ENCODE assay signal across 32 mouse cellular contexts in the genomic region with DNA sequence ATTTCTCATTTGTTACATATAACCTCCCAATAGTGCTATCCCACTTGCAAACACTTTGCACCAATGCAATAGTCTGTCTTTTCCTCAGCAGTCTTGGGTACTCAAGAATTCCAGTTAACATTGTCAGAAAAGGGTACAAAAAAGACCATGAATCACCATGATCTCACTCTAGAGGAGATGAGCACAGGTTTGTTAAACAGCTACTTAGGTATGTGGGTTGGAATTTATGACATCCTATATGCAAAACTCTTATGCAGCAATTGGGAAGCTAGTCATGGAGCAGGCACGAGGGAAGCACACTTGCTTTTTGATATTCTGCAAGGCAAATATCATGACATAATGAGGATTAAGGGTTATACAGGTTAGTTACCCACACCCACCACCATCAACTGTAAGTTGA.
"Had no signal": no experiment of that assay in that cellular context is flagged by ENCODE, and none has a peak within 500 bp of the region (broad histone marks: within the 10 kb centered on the region; RNA-seq: fewer than 3 reads in every experiment).

No protein-coding gene starts in this region.

- DNase-seq: left cerebral cortex, postnatal 4 days; liver; liver, embryonic 13.5 days; liver, postnatal 0 days; lung, adult 18-20 months; lung, adult 2 months; lung, embryonic 14.5 days; lung, postnatal 10 days; lung, postnatal 14 days; lung, postnatal 36 days; lung, postnatal 4 days; midbrain, embryonic 14.5 days had no signal

- H3K36me3 ChIP-seq: limb, embryonic 10.5 days; limb, embryonic 12.5 days; limb, embryonic 13.5 days; limb, embryonic 15.5 days; liver, embryonic 12.5 days; liver, embryonic 13.5 days; liver, embryonic 15.5 days; lung, embryonic 15.5 days; midbrain, embryonic 10.5 days; midbrain, embryonic 12.5 days; midbrain, embryonic 13.5 days; midbrain, embryonic 15.5 days; neural tube, embryonic 12.5 days had no signal

- ATAC-seq: liver, embryonic 12.5 days; liver, postnatal 0 days; lung, postnatal 0 days; midbrain, embryonic 13.5 days; midbrain, embryonic 15.5 days; midbrain, embryonic 16.5 days had no signal

- H3K27me3 ChIP-seq: limb, embryonic 12.5 days; limb, embryonic 13.5 days; limb, embryonic 15.5 days; liver, embryonic 12.5 days; liver, embryonic 13.5 days; liver, embryonic 15.5 days; lung, embryonic 15.5 days; megakaryocyte, embryonic 14.5 days; midbrain, embryonic 12.5 days; midbrain, embryonic 13.5 days; midbrain, embryonic 15.5 days; neural tube, embryonic 12.5 days had no signal

- H3K9me3 ChIP-seq: limb, embryonic 10.5 days; limb, embryonic 12.5 days; limb, embryonic 13.5 days; limb, embryonic 15.5 days; liver, embryonic 12.5 days; liver, embryonic 13.5 days; liver, embryonic 15.5 days; lung, embryonic 15.5 days; midbrain, embryonic 10.5 days; midbrain, embryonic 12.5 days; midbrain, embryonic 13.5 days; midbrain, embryonic 15.5 days; neural tube, embryonic 12.5 days had no signal

- H3K27ac ChIP-seq: limb, embryonic 10.5 days; limb, embryonic 12.5 days; limb, embryonic 13.5 days; limb, embryonic 15.5 days; liver, embryonic 12.5 days; liver, embryonic 13.5 days; liver, embryonic 14.5 days; liver, embryonic 15.5 days; lung, embryonic 15.5 days; macrophage; midbrain, embryonic 10.5 days; midbrain, embryonic 12.5 days; midbrain, embryonic 13.5 days; midbrain, embryonic 15.5 days; neural tube, embryonic 12.5 days had no signal

- H3K4me2 ChIP-seq: limb, embryonic 12.5 days; limb, embryonic 13.5 days; limb, embryonic 15.5 days; liver, embryonic 11.5 days; liver, embryonic 12.5 days; liver, embryonic 13.5 days; liver, embryonic 15.5 days; lung, embryonic 14.5 days; lung, embryonic 15.5 days; midbrain, embryonic 11.5 days; midbrain, embryonic 12.5 days; midbrain, embryonic 13.5 days; midbrain, embryonic 15.5 days; neural tube, embryonic 12.5 days had no signal

- H3K9ac ChIP-seq: limb, embryonic 12.5 days; limb, embryonic 13.5 days; limb, embryonic 15.5 days; liver, embryonic 12.5 days; liver, embryonic 13.5 days; liver, embryonic 14.5 days; liver, embryonic 15.5 days; liver, postnatal 0 days; lung, embryonic 14.5 days; lung, embryonic 15.5 days; midbrain, embryonic 12.5 days; midbrain, embryonic 13.5 days; midbrain, embryonic 15.5 days; neural tube, embryonic 12.5 days had no signal

- H3K4me1 ChIP-seq: limb, embryonic 10.5 days; limb, embryonic 12.5 days; limb, embryonic 13.5 days; limb, embryonic 15.5 days; liver, embryonic 12.5 days; liver, embryonic 13.5 days; liver, embryonic 15.5 days; lung, embryonic 15.5 days; megakaryocyte, embryonic 14.5 days; midbrain, embryonic 10.5 days; midbrain, embryonic 12.5 days; midbrain, embryonic 13.5 days; midbrain, embryonic 15.5 days; neural tube, embryonic 12.5 days had no signal

- H3K4me3 ChIP-seq: limb, embryonic 10.5 days; limb, embryonic 12.5 days; limb, embryonic 13.5 days; limb, embryonic 15.5 days; liver, embryonic 12.5 days; liver, embryonic 13.5 days; liver, embryonic 15.5 days; lung, embryonic 15.5 days; megakaryocyte, embryonic 14.5 days; midbrain, embryonic 10.5 days; midbrain, embryonic 12.5 days; midbrain, embryonic 13.5 days; midbrain, embryonic 15.5 days; myocyte; neural tube, embryonic 12.5 days had no signal
